Mouse (Mus musculus): ENCODE measurements around the gene Etnk1.
"Not testable (repeated sequence)": the region's sequence is repeated elsewhere in the genome, so short reads cannot be mapped to it uniquely, and the experiment has no call there.

Gene Etnk1

GRCm38 (mm10) chr6:143166452-143167357 lies at the start of gene Etnk1:
Gene Etnk1 (plus strand): TSS chr6:143167221.
- peak; percentile 93 to 94 for DNase-seq (ENCODE audit: low spot score in 2 of 2)

GRCm38 (mm10) chr6:143119325-143119724 lies 47.7 kb upstream of the Etnk1 start:
- no peak for DNase-seq (ENCODE audit: low spot score in 2 of 2)

GRCm38 (mm10) chr6:143125721-143126120 lies 41.3 kb upstream of the Etnk1 start:
- DNase-seq (ENCODE audit: low spot score in 2 of 2) = no peak

- no peak for DNase-seq (ENCODE audit: low spot score in 2 of 2)
Observed at GRCm38 (mm10) chr6:143129466-143129865, 37.6 kb upstream of the Etnk1 start.

- no peak for DNase-seq (ENCODE audit: low spot score in 2 of 2)
Observed at GRCm38 (mm10) chr6:143129952-143130351, 37.1 kb upstream of the Etnk1 start.

GRCm38 (mm10) chr6:143130411-143130810 lies 36.6 kb upstream of the Etnk1 start:
- DNase-seq (ENCODE audit: low spot score in 2 of 2) = no peak

- no peak for DNase-seq (ENCODE audit: low spot score in 2 of 2)
Observed at GRCm38 (mm10) chr6:143131895-143132652, 34.9 kb upstream of the Etnk1 start.

GRCm38 (mm10) chr6:143133150-143133549 lies 33.9 kb upstream of the Etnk1 start:
- no peak for DNase-seq (ENCODE audit: low spot score in 2 of 2)

- no peak for DNase-seq (ENCODE audit: low spot score in 2 of 2)
Observed at GRCm38 (mm10) chr6:143135097-143135496, 31.9 kb upstream of the Etnk1 start.

GRCm38 (mm10) chr6:143136688-143137087 lies 30.3 kb upstream of the Etnk1 start:
- DNase-seq (ENCODE audit: low spot score in 2 of 2) = no peak

GRCm38 (mm10) chr6:143137341-143137740 lies 29.7 kb upstream of the Etnk1 start:
- no peak for DNase-seq (ENCODE audit: low spot score in 2 of 2)

GRCm38 (mm10) chr6:143139417-143139816 lies 27.6 kb upstream of the Etnk1 start:
- DNase-seq (ENCODE audit: low spot score in 2 of 2) = no peak

- no peak for DNase-seq (ENCODE audit: low spot score in 2 of 2)
Observed at GRCm38 (mm10) chr6:143140884-143141283, 26.1 kb upstream of the Etnk1 start.

- DNase-seq (ENCODE audit: low spot score in 2 of 2) = not testable (repeated sequence)
Observed at GRCm38 (mm10) chr6:143141624-143142592, 25.1 kb upstream of the Etnk1 start.

- DNase-seq (ENCODE audit: low spot score in 2 of 2) = no peak
Observed at GRCm38 (mm10) chr6:143142861-143143260, 24.2 kb upstream of the Etnk1 start.

- DNase-seq (ENCODE audit: low spot score in 2 of 2) = no peak
Observed at GRCm38 (mm10) chr6:143143321-143143720, 23.7 kb upstream of the Etnk1 start.

- no peak for DNase-seq (ENCODE audit: low spot score in 2 of 2)
Observed at GRCm38 (mm10) chr6:143143775-143144273, 23.2 kb upstream of the Etnk1 start.

- no peak for DNase-seq (ENCODE audit: low spot score in 2 of 2)
Observed at GRCm38 (mm10) chr6:143144556-143144955, 22.5 kb upstream of the Etnk1 start.

GRCm38 (mm10) chr6:143145051-143145450 lies 22.0 kb upstream of the Etnk1 start:
- DNase-seq (ENCODE audit: low spot score in 2 of 2) = no peak

- peak; percentile 45 to 58 for DNase-seq (ENCODE audit: low spot score in 2 of 2)
Observed at GRCm38 (mm10) chr6:143146756-143147155, 20.3 kb upstream of the Etnk1 start.

- no peak for DNase-seq (ENCODE audit: low spot score in 2 of 2)
Observed at GRCm38 (mm10) chr6:143148868-143149267, 18.2 kb upstream of the Etnk1 start.

Measured in spleen, postnatal 14 days (tissue).